Mouse (Mus musculus) midbrain, postnatal 0 days (tissue): Measurements from ENCODE around the gene Ndufa11. TPM values are rescaled to one million over a fixed set of nuclear protein-coding genes. Genes with fewer than 3 reads are reported as not detected.

Source experiments
- ATAC-seq: fragments of 200-750 bp; cut with Nextera tagmentation; 2 replicates; pipeline ENCODE4 v1.8.0; 2017; ENCODE audit warnings: moderate number of reproducible peaks, mild to moderate bottlenecking, moderate TSS enrichment, moderate library complexity; ENCODE audit not compliant: low FRiP score
- DNase-seq: peaks from one replicate; pipeline ENCODE4 v3.0.0-alpha.2; 2015; ENCODE audit warnings: low spot score
- H3K27ac ChIP-seq: fragments of 300-500 bp; sonication (generic); 2 replicates; pipeline ENCODE4 v1.5.1; 2014; ENCODE audit warnings: low read depth, mild to moderate bottlenecking, low read length, mixed read lengths
- H3K27me3 ChIP-seq: fragments of 300-500 bp; sonication (generic); 2 replicates; pipeline ENCODE4 v1.6.1; 2014; ENCODE audit warnings: low read length, control low read depth, mixed read lengths; ENCODE audit not compliant: insufficient read depth
- H3K36me3 ChIP-seq: fragments of 300-500 bp; sonication (generic); 2 replicates; pipeline ENCODE4 v1.6.1; 2014; ENCODE audit warnings: low read length, control low read depth, mixed read lengths; ENCODE audit not compliant: insufficient read depth
- H3K4me1 ChIP-seq: fragments of 300-500 bp; sonication (generic); 2 replicates; pipeline ENCODE4 v1.6.1; 2014; ENCODE audit warnings: mild to moderate bottlenecking, control low read depth, antibody characterized with exemption, low read length, mixed read lengths; ENCODE audit not compliant: insufficient read depth
- H3K4me2 ChIP-seq: fragments of 300-500 bp; sonication (generic); 2 replicates; pipeline ENCODE4 v1.6.1; 2014; ENCODE audit warnings: low read depth, mild to moderate bottlenecking, low read length, mixed read lengths; ENCODE audit not compliant: poor library complexity, severe bottlenecking
- H3K4me3 ChIP-seq: fragments of 300-500 bp; sonication (generic); 2 replicates; pipeline ENCODE4 v1.5.1; 2014; ENCODE audit warnings: low read depth, mild to moderate bottlenecking, low read length, moderate library complexity
- H3K9ac ChIP-seq: fragments of 300-500 bp; sonication (generic); replicated peaks from 2 replicates; pipeline ENCODE4 v1.6.1; 2014; ENCODE audit warnings: mild to moderate bottlenecking, low read length, moderate library complexity, mixed read lengths; ENCODE audit not compliant: poor library complexity, severe bottlenecking
- H3K9me3 ChIP-seq: fragments of 300-500 bp; sonication (generic); 2 replicates; pipeline ENCODE4 v1.6.1; 2016; ENCODE audit warnings: low read length, control low read depth
- CTCF ChIP-seq: IDR thresholded peaks from 2 replicates; pipeline ENCODE4 v1.5.1; 2016; ENCODE audit warnings: antibody characterized with exemption, mild to moderate bottlenecking
- WGBS: fragments of 180-500 bp; shearing (Covaris S2); extraction: QIAGEN DNeasy Blood & Tissue Kit; methylation state at CpG from one replicate; pipeline ENCODE4 v1.1.7; 2014; 5-methylcytosine and 5-hydroxymethylcytosine counted together
- polyA plus RNA-seq: library from polyadenylated mRNA; unstranded; fragments of >200 nt; fragmentation: Nextera tagmentation; extraction: Ambion mirVana; gene quantifications from 2 replicates; pipeline ENCODE4 v1.2.1, GENCODE M21; 2015
- total RNA-seq: library from RNA; depleted of rRNA; stranded (reverse); fragments of >200 nt; gene quantifications from 2 replicates; pipeline ENCODE4 v1.2.3, GENCODE M21; 2014

Gene Ndufa11
- total and polyA plus RNA-seq, 2 experiments from 2014 or later, result 480 to 630 TPM

GRCm38 (mm10) chr17:56688689-56689088, 28.9 kb upstream of the Ndufa11 start:
- WGBS, result 96% methylated on average over 2 of the region's 2 CpGs
- H3K36me3 ChIP-seq, result peaks cover 42% of the 10 kb centered on the region
- no peak for TF ChIP-seq CTCF

GRCm38 (mm10) chr17:56693395-56693794, 24.2 kb upstream of the Ndufa11 start:
- DNase-seq (no peak), ATAC-seq (no peak)
- H3K9me3 ChIP-seq, result no peaks in the 10 kb centered on the region
- peaks cover 40% of the 10 kb centered on the region for H3K36me3 ChIP-seq
- H3K4me3 ChIP-seq, result no peak overlapping the region
- H3K4me1 ChIP-seq, result no peaks in the 10 kb centered on the region
- H3K27ac ChIP-seq, result no peak overlapping the region
- no peak overlapping the region for H3K9ac ChIP-seq
- no peak for TF ChIP-seq CTCF
- WGBS, result 69% methylated on average over 1 of the region's 1 CpGs
- H3K27me3 ChIP-seq, result no peaks in the 10 kb centered on the region
- no peak overlapping the region for H3K4me2 ChIP-seq

More at GRCm38 (mm10) chr17:56688689-56689088, 28.9 kb upstream of the Ndufa11 start:
- Histone ChIP-seq H3K4me1 (no peaks in the 10 kb centered on the region), H3K9ac (no peak overlapping the region), H3K9me3 (no peaks in the 10 kb centered on the region), H3K4me2 (no peak overlapping the region), H3K27me3 (no peaks in the 10 kb centered on the region), H3K4me3 (no peak overlapping the region), H3K27ac (no peak overlapping the region)
- DNase-seq, result no peak
- no peak for ATAC-seq

GRCm38 (mm10) chr17:56693851-56694310, 23.7 kb upstream of the Ndufa11 start:
- peaks cover 44% of the 10 kb centered on the region for H3K36me3 ChIP-seq
- TF ChIP-seq CTCF, result no peak; the same call in 1 of the 2 replicates
- H3K9me3 ChIP-seq, result no peaks in the 10 kb centered on the region
- ATAC-seq (no peak), DNase-seq (peak; percentile 82)
- no peak overlapping the region for H3K27ac ChIP-seq
- H3K4me3 ChIP-seq, result no peak overlapping the region
- no peak overlapping the region for H3K4me2 ChIP-seq
- H3K27me3 ChIP-seq, result no peaks in the 10 kb centered on the region
- H3K4me1 ChIP-seq, result no peaks in the 10 kb centered on the region
- WGBS, result 33% methylated on average over 6 of the region's 6 CpGs
- H3K9ac ChIP-seq, result no peak overlapping the region

- no peak for ATAC-seq
- no peak for DNase-seq
- Histone ChIP-seq H3K9me3 (no peaks in the 10 kb centered on the region), H3K4me1 (no peaks in the 10 kb centered on the region), H3K4me2 (no peak overlapping the region), H3K27me3 (no peaks in the 10 kb centered on the region), H3K27ac (no peak overlapping the region), H3K9ac (no peak overlapping the region), H3K36me3 (peaks cover 84% of the 10 kb centered on the region), H3K4me3 (no peak overlapping the region)
- TF ChIP-seq CTCF, result no peak
- 91% methylated on average over 2 of the region's 2 CpGs for WGBS
These were observed 17.1 kb upstream of the Ndufa11 start for GRCm38 (mm10) chr17:56700451-56700850.

GRCm38 (mm10) chr17:56703038-56703437, 14.5 kb upstream of the Ndufa11 start:
- DNase-seq (no peak), ATAC-seq (no peak)
- Histone ChIP-seq H3K36me3 (peaks cover 90% of the 10 kb centered on the region), H3K4me2 (no peak overlapping the region), H3K9me3 (no peaks in the 10 kb centered on the region), H3K27me3 (no peaks in the 10 kb centered on the region), H3K9ac (no peak overlapping the region), H3K4me3 (no peak overlapping the region), H3K4me1 (no peaks in the 10 kb centered on the region), H3K27ac (no peak overlapping the region)
- WGBS, result 96% methylated on average over 4 of the region's 4 CpGs
- TF ChIP-seq CTCF, result no peak

- peaks cover 91% of the 10 kb centered on the region for H3K36me3 ChIP-seq
- no peaks in the 10 kb centered on the region for H3K9me3 ChIP-seq
- DNase-seq (no peak), ATAC-seq (no peak)
- TF ChIP-seq CTCF, result no peak
- no peaks in the 10 kb centered on the region for H3K27me3 ChIP-seq
- no peak overlapping the region for H3K9ac ChIP-seq
- H3K27ac ChIP-seq, result no peak overlapping the region
- WGBS, result 100% methylated on average over 1 of the region's 1 CpGs
- H3K4me2 ChIP-seq, result no peak overlapping the region
- no peak overlapping the region for H3K4me3 ChIP-seq
- no peaks in the 10 kb centered on the region for H3K4me1 ChIP-seq
These were observed 11.1 kb upstream of the Ndufa11 start for GRCm38 (mm10) chr17:56706515-56706914.
